Mouse (Mus musculus): Measurements from ENCODE around the gene Kcne4. TPM values are rescaled to one million over a fixed set of nuclear protein-coding genes. Genes with fewer than 3 reads are reported as not detected.
"Not testable (repeated sequence)": the region's sequence is repeated elsewhere in the genome, so short reads cannot be mapped to it uniquely, and the experiment has no call there.

The Kcne4 gene
- polyA plus RNA-seq (2015; fragmentation: Nextera tagmentation; extraction: Ambion mirVana) = 1.3 and 1.4 TPM in 2 replicates

DNA sequence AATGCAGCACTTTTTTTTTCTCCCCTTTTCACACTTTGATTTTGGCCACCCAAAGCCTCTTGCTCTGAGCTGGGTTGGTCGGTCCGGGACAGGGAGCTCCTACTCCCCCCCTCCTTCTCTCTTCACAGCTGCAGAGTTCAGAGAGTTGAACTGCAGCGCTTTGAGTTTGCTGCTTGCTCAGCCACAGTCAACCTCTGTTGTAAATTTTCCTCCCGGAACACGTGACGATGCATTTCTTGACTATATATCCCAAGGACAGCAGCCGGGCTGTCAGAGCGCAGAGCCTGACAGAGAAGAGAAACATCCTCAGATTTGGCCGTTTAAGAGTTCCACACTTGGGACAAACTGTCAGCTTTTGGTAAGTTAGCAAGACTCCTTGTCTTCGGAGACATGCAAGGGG is at the start of gene Kcne4:
TSS of gene Kcne4 (plus strand) at position 120 of the 400 bp plus-strand sequence.
- no peak within 1 kb of the TSS for H3K9ac ChIP-seq (replicated peaks)
- H3K4me2 ChIP-seq (replicated peaks) = no peak within 1 kb of the TSS
- H3K36me3 ChIP-seq = no peaks in the 10 kb centered on the region
- H3K9me3 ChIP-seq = no peaks in the 10 kb centered on the region
- WGBS = 76% methylated on average over 10 of the region's 10 CpGs
- no peak within 1 kb of the TSS for H3K27ac ChIP-seq (replicated peaks)
- H3K4me3 ChIP-seq = no peak within 1 kb of the TSS
- no peaks in the 10 kb centered on the region for H3K27me3 ChIP-seq
- ATAC-seq (replicated peaks) = no peak
- H3K4me1 ChIP-seq = peaks cover 38% of the 10 kb centered on the region

GRCm38 (mm10) chr1:78781899-78782298 is 34.7 kb upstream of the Kcne4 start:
- Histone ChIP-seq H3K4me3 (no peak overlapping the region), H3K27me3 (no peaks in the 10 kb centered on the region), H3K36me3 (no peaks in the 10 kb centered on the region), H3K9ac (replicated peaks) (no peak overlapping the region), H3K4me1 (no peaks in the 10 kb centered on the region), H3K9me3 (no peaks in the 10 kb centered on the region), H3K27ac (replicated peaks) (no peak overlapping the region), H3K4me2 (replicated peaks) (no peak overlapping the region)
- ATAC-seq (replicated peaks) = peak; percentile 71
- 35% methylated on average over 5 of the region's 5 CpGs for WGBS

DNA sequence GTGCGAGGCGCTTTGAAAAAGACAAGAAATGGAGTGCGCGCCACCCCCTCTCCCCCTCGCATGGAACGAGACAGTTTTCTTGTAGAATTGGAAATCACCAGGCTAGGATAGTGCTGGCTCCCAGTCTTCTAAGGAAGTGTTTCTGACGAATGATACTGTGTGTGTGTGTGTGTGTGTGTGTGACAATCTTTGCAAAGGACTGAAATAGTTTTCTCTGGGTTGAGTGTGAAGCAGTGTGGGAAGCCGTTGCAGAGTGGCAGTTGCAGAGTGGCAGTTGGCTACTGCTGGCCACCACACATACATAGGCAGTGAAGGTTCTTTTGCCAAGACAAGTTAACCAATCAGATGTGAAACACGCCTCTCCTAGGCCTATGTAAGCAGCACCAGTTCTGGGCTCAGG is 31.6 kb upstream of the Kcne4 start:
- H3K9me3 ChIP-seq; H3K9ac ChIP-seq (replicated peaks); H3K27me3 ChIP-seq; H3K4me3 ChIP-seq; H3K4me1 ChIP-seq; ATAC-seq (replicated peaks); H3K36me3 ChIP-seq; H3K27ac ChIP-seq (replicated peaks); H3K4me2 ChIP-seq (replicated peaks): not testable (repeated sequence)
- 96% methylated on average over 9 of the region's 9 CpGs for WGBS

DNA sequence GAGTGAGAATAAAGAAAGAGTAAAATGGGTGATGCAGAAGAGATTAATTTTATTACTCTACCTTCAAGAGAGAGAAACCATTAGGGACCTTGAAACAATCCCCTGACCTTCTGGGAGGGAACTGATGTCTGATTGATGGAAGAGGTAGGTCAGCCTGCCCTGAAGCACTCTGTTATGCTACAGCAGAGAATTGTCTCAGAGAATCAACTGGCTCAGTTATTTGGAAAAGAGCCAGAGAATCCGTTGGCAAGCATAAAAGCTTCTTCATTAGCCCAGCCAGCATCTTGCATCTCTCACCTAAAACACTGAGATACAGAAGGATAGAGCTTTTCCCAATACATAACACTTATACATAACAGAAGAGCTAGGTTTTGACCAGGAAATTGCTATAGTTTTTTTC is 26.8 kb upstream of the Kcne4 start:
- Histone ChIP-seq H3K4me1 (0 out of 2 replicates have a peak, but pooled peaks cover 4% of the 10 kb centered on the region), H3K4me2 (replicated peaks) (no peak overlapping the region), H3K9ac (replicated peaks) (no peak overlapping the region), H3K36me3 (no peaks in the 10 kb centered on the region), H3K4me3 (no peak overlapping the region), H3K27me3 (no peaks in the 10 kb centered on the region), H3K27ac (replicated peaks) (no peak overlapping the region), H3K9me3 (no peaks in the 10 kb centered on the region)
- WGBS = 17% methylated on average over 1 of the region's 1 CpGs
- ATAC-seq (replicated peaks) = no peak

DNA sequence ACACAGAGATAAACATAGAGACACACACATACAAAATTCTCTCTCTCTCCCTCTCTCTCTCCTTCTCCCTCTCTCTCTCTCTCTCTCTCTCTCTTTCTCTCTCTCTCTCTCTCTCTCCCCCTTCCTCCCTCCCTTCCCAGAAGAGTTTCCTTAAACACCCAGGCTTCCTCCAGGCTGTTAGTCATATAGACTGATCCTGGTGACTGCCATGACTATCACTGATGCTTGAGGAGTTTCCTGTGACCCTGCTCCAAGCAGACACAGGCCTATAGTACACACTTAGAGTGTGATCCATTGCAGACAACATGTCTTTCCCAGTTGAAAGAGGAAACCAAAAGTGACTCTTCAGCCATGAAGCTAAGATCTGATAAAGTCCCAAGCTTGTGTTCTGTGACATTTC is 9.1 kb upstream of the Kcne4 start:
- peaks cover 5% of the 10 kb centered on the region for H3K4me1 ChIP-seq
- H3K27me3 ChIP-seq = no peaks in the 10 kb centered on the region
- H3K4me3 ChIP-seq = no peak overlapping the region
- no peaks in the 10 kb centered on the region for H3K36me3 ChIP-seq
- H3K27ac ChIP-seq (replicated peaks) = no peak overlapping the region
- H3K9me3 ChIP-seq = no peaks in the 10 kb centered on the region
- H3K4me2 ChIP-seq (replicated peaks) = no peak overlapping the region
- H3K9ac ChIP-seq (replicated peaks) = no peak overlapping the region
- ATAC-seq (replicated peaks) = no peak

- Histone ChIP-seq H3K27ac (replicated peaks) (no peak overlapping the region), H3K4me1 (peaks cover 5% of the 10 kb centered on the region), H3K4me2 (replicated peaks) (no peak overlapping the region), H3K9ac (replicated peaks) (no peak overlapping the region), H3K36me3 (no peaks in the 10 kb centered on the region), H3K27me3 (no peaks in the 10 kb centered on the region), H3K4me3 (no peak overlapping the region), H3K9me3 (no peaks in the 10 kb centered on the region)
- ATAC-seq (replicated peaks) = no peak
- WGBS = 77% methylated on average over 4 of the region's 4 CpGs
Observed at GRCm38 (mm10) chr1:78809819-78810218, 6.7 kb upstream of the Kcne4 start.

DNA sequence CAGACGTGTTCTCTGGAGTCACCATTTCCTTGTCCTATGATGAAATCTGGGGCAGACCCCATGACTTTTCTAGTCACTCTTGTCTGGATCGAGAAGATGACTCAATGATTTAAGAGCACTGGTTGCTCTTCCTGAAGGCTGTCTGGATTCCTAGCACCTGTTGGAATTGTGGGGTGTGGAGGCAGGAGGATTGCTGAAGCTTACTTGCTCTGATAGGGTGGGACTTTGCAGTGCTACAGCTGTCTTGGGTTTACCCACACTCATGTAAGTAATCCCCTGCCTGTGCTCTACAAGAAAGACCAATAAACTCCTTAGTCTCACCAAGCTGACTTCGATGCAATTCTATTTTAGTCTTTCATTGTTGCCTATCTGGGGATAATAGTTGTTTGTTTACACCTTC is 5.7 kb upstream of the Kcne4 start:
- no peak for ATAC-seq (replicated peaks)
- H3K9ac ChIP-seq (replicated peaks) = no peak overlapping the region
- H3K36me3 ChIP-seq = no peaks in the 10 kb centered on the region
- H3K4me1 ChIP-seq = peaks cover 5% of the 10 kb centered on the region
- H3K27me3 ChIP-seq = no peaks in the 10 kb centered on the region
- no peak overlapping the region for H3K27ac ChIP-seq (replicated peaks)
- 88% methylated on average over 3 of the region's 3 CpGs for WGBS
- H3K4me3 ChIP-seq = no peak overlapping the region
- no peak overlapping the region for H3K4me2 ChIP-seq (replicated peaks)
- H3K9me3 ChIP-seq = no peaks in the 10 kb centered on the region

GRCm38 (mm10) chr1:78811975-78812490 is 4.5 kb upstream of the Kcne4 start:
- no peak overlapping the region for H3K27ac ChIP-seq (replicated peaks)

GRCm38 (mm10) chr1:78817756-78818155 is 1.2 kb downstream of the Kcne4 start:
- no peaks in the 10 kb centered on the region for H3K36me3 ChIP-seq

More at GRCm38 (mm10) chr1:78811975-78812490, 4.5 kb upstream of the Kcne4 start:
- Histone ChIP-seq H3K27me3 (no peaks in the 10 kb centered on the region), H3K9me3 (no peaks in the 10 kb centered on the region), H3K4me3 (no peak overlapping the region), H3K4me1 (peaks cover 5% of the 10 kb centered on the region), H3K9ac (replicated peaks) (no peak overlapping the region), H3K4me2 (replicated peaks) (no peak overlapping the region), H3K36me3 (no peaks in the 10 kb centered on the region)
- ATAC-seq (replicated peaks) = no peak; the same call in 1 of the 2 replicates
- WGBS = 55% methylated on average over 10 of the region's 10 CpGs

GRCm38 (mm10) chr1:78818630-78819526 is 2.3 kb downstream of the Kcne4 start:
- 62% methylated on average over 11 of the region's 11 CpGs for WGBS
- 0 out of 2 replicates have a peak, but pooled peaks have one; percentile 46 for ATAC-seq (replicated peaks)
- Histone ChIP-seq H3K9ac (replicated peaks) (no peak overlapping the region), H3K4me1 (peaks cover 33% of the 10 kb centered on the region), H3K27ac (replicated peaks) (0 out of 2 replicates have a peak overlapping the region, but pooled peaks have one; percentile 28), H3K27me3 (no peaks in the 10 kb centered on the region), H3K9me3 (no peaks in the 10 kb centered on the region), H3K4me3 (no peak overlapping the region), H3K36me3 (no peaks in the 10 kb centered on the region), H3K4me2 (replicated peaks) (no peak overlapping the region)

More at GRCm38 (mm10) chr1:78817756-78818155, 1.2 kb downstream of the Kcne4 start:
- no peak for ATAC-seq (replicated peaks)
- Histone ChIP-seq H3K4me2 (replicated peaks) (no peak overlapping the region), H3K27me3 (no peaks in the 10 kb centered on the region), H3K9me3 (no peaks in the 10 kb centered on the region), H3K4me3 (no peak overlapping the region), H3K27ac (replicated peaks) (no peak overlapping the region), H3K9ac (replicated peaks) (no peak overlapping the region), H3K4me1 (peaks cover 33% of the 10 kb centered on the region)
- WGBS = 92% methylated on average over 16 of the region's 16 CpGs

DNA sequence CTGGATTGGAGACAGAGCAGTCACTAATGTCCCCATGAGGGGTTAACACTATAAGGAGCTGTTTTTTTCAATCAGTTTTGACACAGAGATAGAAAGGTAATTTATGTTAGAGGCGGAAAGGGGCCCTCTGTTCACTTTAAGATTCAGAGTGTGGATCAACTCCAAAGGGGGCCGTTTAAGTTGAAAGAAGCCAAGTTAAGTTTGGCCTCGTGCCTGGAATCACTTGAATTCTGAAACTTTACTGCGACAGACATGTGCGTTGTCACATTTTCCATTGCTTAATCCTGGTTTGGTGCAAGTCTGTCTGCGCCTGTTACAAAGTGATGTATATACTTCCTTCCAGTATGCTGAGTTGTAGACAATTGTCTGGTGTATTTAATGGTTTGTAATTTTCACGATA is 3.0 kb downstream of the Kcne4 start:
- Histone ChIP-seq H3K4me1 (peaks cover 33% of the 10 kb centered on the region), H3K4me3 (no peak overlapping the region), H3K27me3 (no peaks in the 10 kb centered on the region), H3K27ac (replicated peaks) (no peak overlapping the region), H3K4me2 (replicated peaks) (no peak overlapping the region), H3K9ac (replicated peaks) (no peak overlapping the region), H3K36me3 (no peaks in the 10 kb centered on the region), H3K9me3 (no peaks in the 10 kb centered on the region)
- peak; percentile 80 for ATAC-seq (replicated peaks)
- WGBS = 18% methylated on average over 7 of the region's 7 CpGs

- 0 out of 2 replicates have a peak, but pooled peaks have one; percentile 12 for ATAC-seq (replicated peaks)
- WGBS = 44% methylated on average over 8 of the region's 8 CpGs
- no peaks in the 10 kb centered on the region for H3K36me3 ChIP-seq
- H3K4me1 ChIP-seq = peaks cover 33% of the 10 kb centered on the region
- no peak overlapping the region for H3K4me3 ChIP-seq
- H3K9me3 ChIP-seq = no peaks in the 10 kb centered on the region
- H3K9ac ChIP-seq (replicated peaks) = no peak overlapping the region
- H3K27me3 ChIP-seq = no peaks in the 10 kb centered on the region
- no peak overlapping the region for H3K4me2 ChIP-seq (replicated peaks)
- H3K27ac ChIP-seq (replicated peaks) = peak overlapping the region; percentile 40; the same call in 1 of the 2 replicates
Observed at GRCm38 (mm10) chr1:78820176-78820575, 3.6 kb downstream of the Kcne4 start.
